Comparison of ENCODE assay signal across 8 mouse cellular contexts in the genomic region with DNA sequence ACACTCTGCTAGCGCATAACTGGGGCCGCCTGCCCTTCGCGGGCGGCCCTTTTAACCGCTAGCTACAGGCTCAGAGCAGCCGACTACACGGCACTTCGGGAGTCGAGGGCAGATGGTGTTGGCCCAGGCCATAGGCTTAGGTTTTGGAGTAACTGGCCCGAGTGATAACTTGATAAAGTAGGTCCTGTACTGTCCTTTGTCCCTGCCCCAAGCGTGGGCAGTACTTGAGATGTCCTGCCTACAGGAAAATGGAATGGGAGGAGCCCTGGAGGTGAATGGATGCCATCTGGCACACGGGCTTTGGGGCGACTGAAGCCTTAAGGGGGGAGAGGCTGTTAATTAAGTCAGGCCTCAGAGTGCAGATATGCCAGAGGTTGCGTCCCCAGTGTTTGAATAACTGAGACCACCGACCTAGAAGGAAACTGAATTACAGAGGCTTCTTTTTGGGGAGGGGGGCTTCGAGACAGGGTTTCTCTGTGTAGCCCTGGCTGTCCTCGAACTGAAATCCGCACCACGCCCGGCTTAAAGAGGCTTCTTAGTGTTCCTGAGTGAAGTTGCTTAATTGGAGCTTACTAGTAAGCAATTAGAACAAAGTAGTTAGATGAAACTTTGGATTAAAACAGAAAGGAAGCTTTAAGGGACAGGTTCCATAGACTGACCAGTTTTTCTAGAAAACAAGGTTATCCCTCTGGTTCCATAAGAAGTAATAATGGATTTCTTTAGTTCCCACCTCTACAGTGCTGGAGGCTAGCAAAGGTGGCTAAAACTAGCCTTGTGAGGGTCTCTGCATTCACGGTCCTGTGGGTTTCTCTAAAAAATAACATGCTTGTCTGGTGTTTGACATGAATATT. TPM values are rescaled to one million over a fixed set of nuclear protein-coding genes. Genes with fewer than 3 reads are reported as not detected.
DNase-seq lines count a peak whose midpoint lies in the region; ATAC-seq lines count a peak whose summit lies in the region.

No protein-coding gene starts in this region.

- H3K9ac ChIP-seq in heart, embryonic 13.5 days, result peak overlapping the region; percentile 100
- peak overlapping the region; percentile 97 for H3K9ac ChIP-seq in kidney, embryonic 16.5 days (replicated peaks; ENCODE audit: low read length)
- peak overlapping the region; percentile 95 for H3K9ac ChIP-seq in liver, embryonic 13.5 days

- DNase-seq in ES-CJ7 (ENCODE audit: low read depth, low spot score), result peak; percentile 82
- peak; percentile 38 for DNase-seq in liver, embryonic 13.5 days
- peak; percentile 71 for DNase-seq in neural tube, embryonic 10.5 days (ENCODE audit: extremely low spot score, low spot score)
- peak; percentile 72 for DNase-seq in testis, postnatal 10 days (ENCODE audit: low spot score)

- WGBS in heart, embryonic 13.5 days, result 4% methylated on average over 22 of the region's 22 CpGs
- WGBS in kidney, embryonic 16.5 days, result 2% methylated on average over 22 of the region's 22 CpGs
- WGBS in liver, embryonic 13.5 days (ENCODE audit: insufficient replicate concordance), result 2% methylated on average over 22 of the region's 22 CpGs

- peak overlapping the region; percentile 77 for H3K4me3 ChIP-seq in brown adipose tissue, adult 24 weeks (ENCODE audit: insufficient read depth, low read depth, low read length)
- H3K4me3 ChIP-seq in heart, embryonic 13.5 days, result peak overlapping the region; percentile 94
- peak overlapping the region; percentile 75 for H3K4me3 ChIP-seq in kidney, embryonic 16.5 days (ENCODE audit: low read length)
- H3K4me3 ChIP-seq in liver, embryonic 13.5 days (replicated peaks), result peak overlapping the region; percentile 77

- no peaks in the 10 kb centered on the region for H3K4me1 ChIP-seq in brown adipose tissue, adult 24 weeks (ENCODE audit: control insufficient read depth, insufficient read depth, insufficient read length, low read length)
- H3K4me1 ChIP-seq in heart, embryonic 13.5 days, result peaks cover 19% of the 10 kb centered on the region
- H3K4me1 ChIP-seq in kidney, embryonic 16.5 days (ENCODE audit: insufficient read depth, low read length), result 0 out of 2 replicates have a peak, but pooled peaks cover 5% of the 10 kb centered on the region
- H3K4me1 ChIP-seq in liver, embryonic 13.5 days (replicated peaks), result peaks cover 35% of the 10 kb centered on the region

- ATAC-seq in erythroid progenitor cell, adult 5-6 weeks (replicated peaks; ENCODE audit: low FRiP score, poor library complexity, severe bottlenecking), result peak; percentile 56
- peak; percentile 35; the same call in 1 of the 2 replicates for ATAC-seq in heart, embryonic 13.5 days (ENCODE audit: extremely low read depth, insufficient number of reproducible peaks, low FRiP score, low TSS enrichment)
- ATAC-seq in kidney, embryonic 16.5 days (ENCODE audit: low FRiP score, low TSS enrichment), result peak; percentile 86
- peak; percentile 42 for ATAC-seq in liver, embryonic 13.5 days (ENCODE audit: low read depth)

- peaks cover 16% of the 10 kb centered on the region for H3K36me3 ChIP-seq in heart, embryonic 13.5 days
- H3K36me3 ChIP-seq in kidney, embryonic 16.5 days (ENCODE audit: insufficient read depth, low read length), result no peaks in the 10 kb centered on the region
- H3K36me3 ChIP-seq in liver, embryonic 13.5 days, result peaks cover 8% of the 10 kb centered on the region

- no peaks in the 10 kb centered on the region for H3K27me3 ChIP-seq in heart, embryonic 13.5 days (replicated peaks)
- H3K27me3 ChIP-seq in kidney, embryonic 16.5 days (ENCODE audit: insufficient read depth, low read length), result no peaks in the 10 kb centered on the region
- no peaks in the 10 kb centered on the region for H3K27me3 ChIP-seq in liver, embryonic 13.5 days

- H3K9me3 ChIP-seq in heart, embryonic 13.5 days, result no peaks in the 10 kb centered on the region
- H3K9me3 ChIP-seq in kidney, embryonic 16.5 days (ENCODE audit: low read length), result no peaks in the 10 kb centered on the region
- H3K9me3 ChIP-seq in liver, embryonic 13.5 days (replicated peaks), result no peaks in the 10 kb centered on the region

- peak overlapping the region; percentile 83 for H3K27ac ChIP-seq in brown adipose tissue, adult 24 weeks (replicated peaks; ENCODE audit: low read depth, low read length)
- H3K27ac ChIP-seq in heart, embryonic 13.5 days (replicated peaks), result peak overlapping the region; percentile 99
- H3K27ac ChIP-seq in kidney, embryonic 16.5 days (ENCODE audit: low read length), result peak overlapping the region; percentile 99
- H3K27ac ChIP-seq in liver, embryonic 13.5 days, result peak overlapping the region; percentile 97

- H3K4me2 ChIP-seq in heart, embryonic 13.5 days, result peak overlapping the region; percentile 78
- H3K4me2 ChIP-seq in kidney, embryonic 16.5 days (replicated peaks; ENCODE audit: low read depth, low read length), result peak overlapping the region; percentile 79
- H3K4me2 ChIP-seq in liver, embryonic 13.5 days, result peak overlapping the region; percentile 95

RNA-seq across cellular contexts. Expression of a gene that starts 13.9 kb away (rescaled TPM):
- 3.2 and 5.0 TPM in 2 replicates for polyA plus RNA-seq in brown adipose tissue, adult 24 weeks (2012; ENCODE audit: insufficient read depth, insufficient read length, missing spikeins)
- 8.8 and 11.9 TPM in 2 replicates for total RNA-seq in erythroid progenitor cell, adult 5-6 weeks (2015; ENCODE audit: low replicate concordance)
- 5.9 and 6.7 TPM in 2 replicates for total RNA-seq in erythroid progenitor cell, adult 5-6 weeks (2017; ENCODE audit: low replicate concordance)
- polyA plus RNA-seq in heart, embryonic 13.5 days (2015; fragmentation: Nextera tagmentation; extraction: Ambion mirVana), result 3.9 and 4.3 TPM in 2 replicates
- polyA plus RNA-seq in kidney, embryonic 16.5 days (2015; fragmentation: Nextera tagmentation; extraction: Ambion mirVana), result 5.4 and 6.8 TPM in 2 replicates
- 3.9 and 4.4 TPM in 2 replicates for polyA plus RNA-seq in liver, embryonic 13.5 days (2015; fragmentation: Nextera tagmentation; extraction: Ambion mirVana)

Comparison
In these comparisons a context has a peak if more than half of its experiments do, and no peak if none do; other contexts are left out.
1. Peak in every context shown above with its lines: DNase-seq, ATAC-seq, H3K4me3 ChIP-seq and H3K27ac ChIP-seq.
2. ATAC-seq: peak in every context shown above with its lines; median percentile 86 in kidney, embryonic 16.5 days; 56 in erythroid progenitor cell, adult 5-6 weeks; 42 in liver, embryonic 13.5 days; 35 in heart, embryonic 13.5 days.